Mouse (Mus musculus): ENCODE data around the gene Card6. TPM values are rescaled to one million over a fixed set of nuclear protein-coding genes. Genes with fewer than 3 reads are reported as not detected.

Gene Card6
- polyA plus RNA-seq, 2 experiments from 2014 or later = 31.6 to 35.4 TPM

- no peak for ATAC-seq
Observed at GRCm38 (mm10) chr15:5129111-5129805, 20.9 kb upstream of the Card6 start.

GRCm38 (mm10) chr15:5128176-5128940 lies 20.0 kb upstream of the Card6 start:
- no peak for ATAC-seq

GRCm38 (mm10) chr15:5127487-5127886 lies 19.1 kb upstream of the Card6 start:
- ATAC-seq = no peak

GRCm38 (mm10) chr15:5126456-5126855 lies 18.1 kb upstream of the Card6 start:
- ATAC-seq = no peak

DNA sequence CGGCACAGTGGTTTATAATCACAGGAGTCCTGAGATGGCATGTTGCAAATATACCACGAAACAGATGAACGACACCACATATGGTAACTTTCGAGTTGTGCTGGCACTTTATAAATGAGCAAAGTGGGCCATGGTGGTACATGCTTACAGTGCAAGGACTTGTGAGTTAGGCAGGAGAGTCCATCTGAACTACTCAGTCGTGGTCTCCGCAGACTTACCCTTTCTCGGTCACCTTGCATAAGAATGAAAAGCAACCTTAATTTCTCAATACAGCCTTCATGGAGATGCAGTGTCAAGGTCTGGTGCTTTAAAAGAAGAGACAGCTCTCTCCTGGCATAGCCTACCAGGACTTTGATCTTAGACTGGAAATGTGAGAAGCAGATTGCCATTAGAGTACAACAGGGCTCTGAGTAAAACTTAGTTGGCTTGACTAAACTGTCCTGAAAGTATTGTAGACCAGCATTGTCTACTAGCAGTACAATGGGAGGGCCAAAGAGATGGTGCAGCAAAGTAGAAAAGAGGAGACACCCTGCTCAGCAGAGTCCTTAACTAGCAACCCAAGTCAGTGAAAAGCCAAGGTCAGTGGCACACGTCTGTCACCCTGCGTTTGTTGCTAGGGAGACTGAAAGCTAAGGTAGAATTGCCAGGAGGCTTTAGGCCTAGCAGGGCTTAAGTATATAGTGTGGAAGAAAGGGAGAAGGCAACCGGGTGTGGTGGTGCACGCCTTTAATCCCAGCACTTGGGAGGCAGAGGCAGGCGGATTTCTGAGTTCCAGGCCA lies 13.4 kb upstream of the Card6 start:
- ATAC-seq = no peak

- ATAC-seq = no peak
Observed at GRCm38 (mm10) chr15:5119707-5120106, 11.4 kb upstream of the Card6 start.

DNA sequence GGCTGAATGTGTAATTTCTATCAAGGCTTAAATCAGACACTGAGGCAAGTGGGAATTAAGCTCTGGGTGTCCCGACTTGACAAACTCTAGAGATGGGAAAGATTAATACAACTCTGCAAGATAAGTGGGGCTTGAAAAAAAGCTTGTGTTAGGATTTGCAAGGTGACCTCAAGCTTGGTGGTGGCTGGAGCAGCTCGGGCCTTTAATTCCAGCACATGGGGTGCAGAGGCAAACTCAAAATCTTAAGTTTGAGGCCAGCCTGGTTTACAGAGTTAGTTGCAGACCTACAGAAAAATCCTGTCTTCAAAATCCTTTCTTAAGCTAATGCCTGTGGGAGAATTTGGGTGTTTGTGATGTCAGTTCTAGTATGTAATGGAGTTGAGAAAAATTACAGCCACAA lies 10.9 kb upstream of the Card6 start:
- ATAC-seq = no peak

DNA sequence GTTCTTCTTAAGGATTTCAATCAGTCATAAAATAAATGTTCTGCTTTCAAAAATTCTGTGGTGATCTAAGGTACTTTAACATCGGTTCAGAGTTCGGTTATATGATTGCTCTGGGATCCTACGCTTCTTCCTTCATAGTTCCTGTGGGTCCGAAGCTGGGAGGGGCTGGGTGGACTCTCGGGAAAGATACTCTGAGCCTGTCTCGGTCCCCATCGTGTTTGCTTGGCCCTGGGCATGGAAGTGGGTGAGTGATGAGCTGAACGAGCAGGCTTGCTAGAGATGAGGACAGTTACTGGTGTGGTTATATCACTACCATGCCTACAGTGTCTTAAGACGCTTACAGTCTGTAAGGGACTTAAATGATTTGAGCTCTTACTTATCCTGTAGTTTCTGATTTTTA lies 10.3 kb upstream of the Card6 start:
- ATAC-seq = no peak

DNA sequence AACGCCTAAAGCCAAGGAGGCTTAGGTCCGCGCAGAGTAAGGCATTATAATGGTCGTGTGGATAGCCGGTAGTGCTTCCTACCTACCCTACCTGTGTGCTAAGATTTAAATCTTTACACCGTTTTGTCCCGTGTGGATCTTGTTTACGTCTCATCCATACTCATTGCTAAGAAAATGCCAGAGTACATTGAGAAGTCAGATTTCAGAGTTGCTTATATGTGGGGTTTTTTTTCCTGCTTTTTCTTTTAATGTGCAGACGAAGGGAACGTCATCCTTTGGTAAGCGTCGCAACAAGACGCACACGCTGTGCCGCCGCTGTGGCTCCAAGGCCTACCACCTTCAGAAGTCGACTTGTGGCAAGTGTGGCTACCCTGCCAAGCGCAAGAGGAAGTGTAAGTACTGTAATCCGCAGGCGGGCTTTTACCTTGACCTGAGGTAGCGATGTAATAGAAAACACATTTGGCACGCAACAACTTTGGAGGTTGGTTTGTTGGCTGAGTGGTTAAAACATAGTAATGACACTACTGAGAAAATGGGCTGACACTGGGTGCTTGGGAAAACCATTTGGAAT lies 8.8 kb upstream of the Card6 start:
- ATAC-seq = no peak

- peak; percentile 95 for ATAC-seq
Observed at GRCm38 (mm10) chr15:5116270-5117030, 8.1 kb upstream of the Card6 start, which contains the start of gene Rpl37. TSS of gene Rpl37 (plus strand) at chr15:5116645.

DNA sequence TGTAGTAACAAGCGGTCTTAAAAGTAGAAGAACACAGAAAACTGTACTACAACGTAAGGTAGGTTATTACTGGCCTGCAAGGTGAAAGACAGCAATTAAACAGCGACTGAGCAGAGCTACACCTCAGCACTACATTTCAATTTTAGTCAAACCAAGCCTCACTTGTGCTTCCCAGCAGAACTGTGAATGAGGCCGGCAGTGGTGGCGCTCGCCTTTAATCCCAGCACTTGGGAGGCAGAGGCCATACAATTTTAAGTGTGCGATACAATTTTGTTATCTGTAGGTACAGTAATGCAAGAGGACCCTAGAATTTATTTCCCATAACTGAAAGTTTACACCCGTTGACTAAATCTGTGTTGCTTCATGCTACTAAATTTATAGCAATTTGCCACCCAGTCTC lies 6.8 kb upstream of the Card6 start:
- ATAC-seq = no peak

GRCm38 (mm10) chr15:5112651-5113050 lies 4.3 kb upstream of the Card6 start:
- ATAC-seq = no peak

DNA sequence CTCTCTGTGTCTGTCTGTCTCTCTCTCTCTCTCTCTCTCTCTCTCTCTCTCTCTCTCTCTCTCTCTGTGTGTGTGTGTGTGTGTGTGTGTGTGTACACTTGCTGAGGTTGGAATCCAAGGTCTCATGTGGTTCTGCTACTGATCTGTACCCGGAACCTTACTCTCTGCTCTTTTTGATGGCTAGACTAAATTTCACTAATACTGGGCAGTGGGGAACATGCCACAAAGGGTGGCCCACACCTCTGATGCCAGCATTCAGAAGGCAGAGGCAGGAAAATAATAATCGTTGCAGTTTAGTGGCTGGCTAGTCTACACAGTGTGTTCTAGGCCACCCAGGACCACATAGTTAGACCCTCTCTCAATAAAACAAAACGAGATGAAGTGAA lies 309 bp upstream of the Card6 start:
- no peak for ATAC-seq

GRCm38 (mm10) chr15:5106293-5106692 lies 2.0 kb downstream of the Card6 start:
- peak; percentile 33 for ATAC-seq

DNA sequence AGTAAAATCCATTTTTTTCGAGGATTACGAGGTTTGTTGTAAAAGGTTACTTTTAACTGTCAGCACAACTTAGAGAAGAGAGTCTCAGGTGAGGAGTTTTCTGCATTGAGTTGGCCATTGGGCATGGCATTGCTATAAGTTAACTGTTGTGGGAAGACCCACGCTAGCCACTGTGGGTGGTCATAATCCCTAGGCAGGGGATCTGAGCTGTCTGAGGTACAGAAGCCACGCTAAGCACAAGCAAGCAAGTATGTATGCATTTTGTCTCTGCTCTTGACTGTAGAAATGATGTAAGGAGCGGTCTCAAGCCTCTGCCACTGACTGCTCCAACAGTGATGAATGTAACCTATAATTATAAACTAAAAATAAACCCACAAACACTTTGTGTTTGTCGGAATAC lies 2.4 kb downstream of the Card6 start:
- ATAC-seq = no peak

GRCm38 (mm10) chr15:5102312-5102711 lies 6.0 kb downstream of the Card6 start:
- no peak for ATAC-seq

GRCm38 (mm10) chr15:5097376-5097775 lies 11.0 kb downstream of the Card6 start:
- no peak for ATAC-seq

GRCm38 (mm10) chr15:5095534-5096301 lies 12.6 kb downstream of the Card6 start:
- ATAC-seq = no peak

DNA sequence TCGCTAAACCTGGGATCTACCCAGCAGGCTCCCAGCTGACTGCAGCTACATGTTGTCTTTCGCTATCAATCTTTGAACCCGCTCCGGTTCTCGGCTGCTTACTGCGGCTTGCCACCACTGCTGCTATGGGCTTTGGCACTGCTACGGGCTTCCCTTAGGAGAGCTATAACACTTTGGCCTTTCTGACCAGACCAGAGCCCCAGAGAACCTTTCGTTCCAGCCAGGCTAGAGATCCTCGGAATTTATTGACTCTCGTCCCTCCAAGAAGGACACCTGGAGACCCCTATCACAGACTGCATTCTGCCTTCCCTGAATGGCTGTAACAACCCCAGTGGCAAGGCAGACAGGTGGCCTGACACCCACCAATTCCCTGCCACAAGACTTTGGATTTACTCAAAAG lies 18.2 kb downstream of the Card6 start:
- no peak for ATAC-seq

DNA sequence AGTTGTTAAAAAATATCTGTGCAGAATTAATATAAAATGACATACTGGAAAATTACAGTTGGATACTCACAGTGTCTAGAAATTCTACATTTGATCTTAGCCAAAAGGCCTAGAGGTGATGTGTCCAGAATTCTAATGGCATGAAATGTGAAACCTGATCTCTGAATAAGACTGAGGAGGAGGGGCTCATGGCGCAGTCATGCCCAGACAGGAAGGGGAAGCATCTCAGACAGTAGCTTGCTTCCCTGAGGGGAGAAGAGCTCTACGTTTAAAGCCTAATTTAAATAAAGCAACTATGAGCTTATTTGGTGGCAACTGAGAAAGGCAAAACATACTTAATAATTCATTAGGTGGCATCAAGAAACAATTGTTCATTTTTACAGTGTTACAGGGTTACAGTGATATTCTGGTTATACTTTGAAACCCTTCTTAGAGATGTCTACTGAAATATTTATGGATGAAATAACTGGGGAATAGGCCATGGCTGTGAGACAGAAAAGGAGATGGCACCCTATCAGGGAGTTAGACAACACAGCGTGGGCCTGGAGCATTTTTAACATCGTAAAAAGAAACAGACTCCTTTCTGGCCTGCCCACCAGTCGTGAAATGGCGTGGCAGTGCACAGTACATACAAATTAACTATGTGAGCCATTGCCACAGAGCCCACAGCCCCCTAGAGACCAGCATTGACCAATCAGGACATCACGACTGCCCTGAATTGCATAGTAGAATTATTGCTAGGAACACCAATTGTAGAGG lies 19.3 kb downstream of the Card6 start:
- ATAC-seq = peak; percentile 77

GRCm38 (mm10) chr15:5086162-5086561 lies 22.2 kb downstream of the Card6 start:
- peak; percentile 50 for ATAC-seq

All from activated CD4-positive, CD25-positive, alpha-beta regulatory T cell, adult 4 months (primary cell).